Mouse (Mus musculus) lung, embryonic 14.5 days (tissue): ENCODE measurements around the gene Cmtm2a. TPM values are rescaled to one million over a fixed set of nuclear protein-coding genes. Genes with fewer than 3 reads are reported as not detected.
A peak's percentile ranks its signal among the peaks of the same experiment; 100 is the strongest.
"Not testable (repeated sequence)": the region's sequence is repeated elsewhere in the genome, so short reads cannot be mapped to it uniquely, and the experiment has no call there.

ENCODE experiments used
- ATAC-seq: fragments of 200-750 bp; cut with Nextera tagmentation; 2 replicates; pipeline ENCODE4 v1.8.0; 2017; ENCODE audit warnings: mild to moderate bottlenecking, moderate TSS enrichment, moderate library complexity; ENCODE audit not compliant: insufficient read depth
- DNase-seq: peaks from one replicate; pipeline ENCODE4 v3.0.0-alpha.2; 2015
- H3K27ac ChIP-seq: fragments of 300-500 bp; sonication (generic); 2 replicates; pipeline ENCODE4 v1.5.1; 2014; ENCODE audit warnings: low read depth, mild to moderate bottlenecking, moderate library complexity
- H3K27me3 ChIP-seq: fragments of 300-500 bp; sonication (generic); 2 replicates; pipeline ENCODE4 v1.6.1; 2014; ENCODE audit warnings: low read length, control low read depth; ENCODE audit not compliant: insufficient read depth
- H3K36me3 ChIP-seq: fragments of 300-500 bp; sonication (generic); 2 replicates; pipeline ENCODE4 v1.6.1; 2014; ENCODE audit warnings: control low read depth; ENCODE audit not compliant: insufficient read depth
- H3K4me1 ChIP-seq: fragments of 300-500 bp; sonication (generic); 2 replicates; pipeline ENCODE4 v1.6.1; 2014; ENCODE audit warnings: antibody characterized with exemption, control low read depth; ENCODE audit not compliant: insufficient read depth
- H3K4me2 ChIP-seq: fragments of 300-500 bp; sonication (generic); 2 replicates; pipeline ENCODE4 v1.6.1; 2014; ENCODE audit warnings: mild to moderate bottlenecking
- H3K4me3 ChIP-seq: fragments of 300-500 bp; sonication (generic); 2 replicates; pipeline ENCODE4 v1.5.1; 2014; ENCODE audit warnings: low read depth, low read length
- H3K9ac ChIP-seq: fragments of 300-500 bp; sonication (generic); 2 replicates; pipeline ENCODE4 v1.6.1; 2014
- H3K9me3 ChIP-seq: fragments of 300-500 bp; sonication (generic); 2 replicates; pipeline ENCODE4 v1.6.1; 2016; ENCODE audit warnings: low read depth, low read length, control low read depth
- CTCF ChIP-seq: IDR thresholded peaks from 2 replicates; pipeline ENCODE4 v1.5.1; 2016; ENCODE audit warnings: antibody characterized with exemption, low read depth
- WGBS: fragments of 180-500 bp; shearing (Covaris S2); extraction: QIAGEN DNeasy Blood & Tissue Kit; methylation state at CpG from one replicate; pipeline ENCODE4 v1.1.7; 2014; 5-methylcytosine and 5-hydroxymethylcytosine counted together
- polyA plus RNA-seq: library from polyadenylated mRNA; unstranded; fragments of >200 nt; fragmentation: Nextera tagmentation; extraction: Ambion mirVana; gene quantifications from 2 replicates; pipeline ENCODE4 v1.2.1, GENCODE M21; 2014

Cmtm2a gene
- polyA plus RNA-seq, 1 experiment from 2014 or later, result not detected

DNA sequence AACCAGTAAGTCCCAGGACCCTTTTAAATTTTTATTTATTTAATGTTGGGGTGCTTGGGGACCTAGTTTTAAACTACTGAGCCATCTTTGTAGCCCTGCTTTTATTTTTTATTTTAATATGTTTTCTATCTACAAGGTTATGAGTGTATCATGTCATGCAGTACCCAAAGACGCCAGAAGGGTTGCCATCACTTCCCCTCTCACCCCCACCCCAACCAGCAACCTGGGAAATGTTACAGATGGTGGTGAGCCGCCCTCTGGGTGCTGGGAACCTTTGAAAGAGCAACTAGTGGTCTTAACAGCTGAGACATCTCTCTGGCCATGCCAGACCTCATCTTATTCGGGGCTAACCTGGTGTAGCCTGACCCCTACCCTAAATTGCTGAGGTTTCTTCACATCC is 44.9 kb upstream of the Cmtm2a start:
- H3K9me3 ChIP-seq, result no peaks in the 10 kb centered on the region
- H3K27me3 ChIP-seq, result no peaks in the 10 kb centered on the region
- WGBS, result 44% methylated on average over 3 of the region's 3 CpGs
- H3K4me1 ChIP-seq, result no peaks in the 10 kb centered on the region
- no peak overlapping the region for H3K4me3 ChIP-seq
- no peak overlapping the region for H3K4me2 ChIP-seq
- H3K36me3 ChIP-seq, result no peaks in the 10 kb centered on the region
- H3K9ac ChIP-seq, result no peak overlapping the region
- TF ChIP-seq CTCF, result peak; percentile 19; the same call in 1 of the 2 replicates
- DNase-seq (no peak), ATAC-seq (no peak)
- H3K27ac ChIP-seq, result no peak overlapping the region

DNA sequence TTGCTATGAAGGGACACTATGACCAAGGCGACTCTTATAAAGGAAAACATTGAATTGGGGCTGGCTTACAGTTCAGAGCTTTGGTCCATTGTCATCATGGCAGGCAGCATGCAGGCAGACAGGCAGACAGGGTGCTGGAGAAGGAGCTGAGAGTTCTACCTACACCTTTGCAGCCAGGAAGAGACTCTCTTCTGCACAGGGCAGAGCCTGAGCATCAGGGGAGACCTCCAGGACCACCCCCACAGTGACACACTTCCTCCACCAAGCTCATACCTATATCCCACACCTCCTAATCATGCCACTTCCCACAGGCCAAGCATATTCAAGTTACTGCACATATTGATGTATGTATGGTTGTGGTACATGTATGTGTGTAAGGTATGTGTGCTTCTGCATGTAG is 43.8 kb upstream of the Cmtm2a start:
- Histone ChIP-seq H3K9ac (no peak overlapping the region), H3K36me3 (no peaks in the 10 kb centered on the region), H3K9me3 (no peaks in the 10 kb centered on the region), H3K27me3 (no peaks in the 10 kb centered on the region), H3K4me3 (no peak overlapping the region), H3K27ac (no peak overlapping the region), H3K4me1 (no peaks in the 10 kb centered on the region), H3K4me2 (no peak overlapping the region)
- TF ChIP-seq CTCF, result no peak
- DNase-seq, result no peak
- WGBS, result 76% methylated on average over 1 of the region's 1 CpGs
- no peak for ATAC-seq

DNA sequence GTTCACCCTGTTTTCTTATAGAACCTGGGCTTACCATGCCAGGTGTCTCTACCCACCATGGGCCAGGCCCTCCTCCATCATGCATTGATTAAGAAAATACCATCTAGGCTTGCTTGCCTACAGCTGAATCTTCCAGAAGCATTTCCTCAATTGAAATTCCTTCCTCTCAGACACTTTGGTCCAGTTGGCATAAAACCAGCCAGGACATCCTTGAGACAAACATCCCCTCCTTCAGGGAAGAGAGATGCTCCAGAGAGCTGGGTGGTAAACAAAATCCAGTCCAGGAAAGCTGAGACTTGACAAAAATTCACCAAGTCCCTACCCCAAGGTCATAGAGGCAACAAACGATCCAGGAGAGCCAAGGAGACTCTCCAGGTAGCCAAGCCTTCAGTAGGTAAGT is 41.2 kb upstream of the Cmtm2a start:
- Histone ChIP-seq H3K36me3 (no peaks in the 10 kb centered on the region), H3K27ac (no peak overlapping the region), H3K27me3 (no peaks in the 10 kb centered on the region), H3K4me3 (no peak overlapping the region), H3K9ac (no peak overlapping the region), H3K4me1 (no peaks in the 10 kb centered on the region), H3K4me2 (no peak overlapping the region), H3K9me3 (no peaks in the 10 kb centered on the region)
- ATAC-seq (no peak), DNase-seq (no peak)
- WGBS, result 69% methylated on average over 1 of the region's 1 CpGs
- no peak for TF ChIP-seq CTCF

DNA sequence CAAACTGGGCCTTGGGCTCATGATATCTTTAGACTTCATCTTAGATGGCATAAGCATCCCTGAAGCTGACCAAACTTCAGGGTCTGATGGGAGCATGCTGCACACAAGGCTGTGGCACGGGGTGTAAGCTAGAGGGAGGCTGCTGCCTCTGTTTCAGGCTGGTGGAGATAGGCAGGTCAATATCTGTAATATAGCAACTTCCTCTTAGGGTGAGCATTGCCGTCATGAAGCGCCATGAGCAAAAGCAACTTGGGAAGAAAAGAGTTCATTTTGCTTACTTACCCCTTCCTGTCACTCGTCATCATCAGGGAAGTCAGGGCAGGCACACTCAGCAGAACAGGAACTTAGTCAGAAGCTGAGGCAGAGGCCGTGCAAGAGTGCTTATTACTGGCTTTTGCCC is 40.8 kb upstream of the Cmtm2a start:
- no peak overlapping the region for H3K27ac ChIP-seq
- no peaks in the 10 kb centered on the region for H3K9me3 ChIP-seq
- ATAC-seq (no peak), DNase-seq (no peak)
- no peaks in the 10 kb centered on the region for H3K27me3 ChIP-seq
- H3K4me3 ChIP-seq, result no peak overlapping the region
- TF ChIP-seq CTCF, result no peak
- H3K9ac ChIP-seq, result no peak overlapping the region
- WGBS, result 50% methylated on average over 5 of the region's 5 CpGs
- H3K4me1 ChIP-seq, result no peaks in the 10 kb centered on the region
- no peak overlapping the region for H3K4me2 ChIP-seq
- H3K36me3 ChIP-seq, result no peaks in the 10 kb centered on the region

DNA sequence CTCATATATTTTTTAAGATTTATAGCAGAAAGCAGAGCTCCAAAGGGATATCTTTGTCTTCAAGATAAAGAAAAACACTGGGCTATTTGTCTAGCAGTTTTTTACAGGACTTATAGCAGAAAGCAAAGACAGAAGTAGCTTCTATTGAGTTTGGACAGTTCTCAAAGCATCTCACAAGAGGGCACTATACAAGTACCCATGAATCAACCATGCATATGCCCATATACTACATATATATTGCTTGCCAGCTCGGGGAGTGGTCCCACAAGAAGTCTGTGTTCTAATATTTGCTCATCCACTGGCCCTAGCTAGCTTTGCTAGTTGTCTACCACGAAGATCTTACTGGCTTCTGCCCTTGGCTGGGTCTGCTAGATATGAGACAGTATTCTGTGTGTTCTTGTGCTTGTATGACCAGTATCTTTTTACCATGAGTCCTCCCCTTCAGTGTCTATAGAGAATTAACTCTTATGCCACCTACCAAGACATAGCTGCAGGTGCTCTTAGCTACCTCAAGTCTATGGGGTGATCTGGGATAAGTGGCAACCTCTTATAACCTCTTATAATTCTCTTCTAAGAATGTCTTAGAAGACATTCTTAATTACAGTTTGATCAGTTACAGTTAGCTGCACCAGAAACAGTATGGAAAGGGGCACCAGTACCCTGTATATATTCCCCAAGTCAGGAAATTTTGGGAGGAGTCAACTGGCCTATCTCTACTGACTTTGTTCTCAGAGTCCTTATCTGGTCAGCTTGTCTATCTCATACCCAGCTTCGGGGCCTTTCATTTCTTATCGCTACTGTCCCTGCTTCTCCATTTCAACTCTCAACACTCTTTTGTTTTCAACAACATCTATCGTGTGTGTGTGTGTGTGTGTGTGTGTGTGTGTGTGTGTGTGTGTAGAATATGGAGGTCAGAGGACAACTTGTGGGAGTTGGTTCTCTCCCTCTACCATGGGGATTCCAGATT is 40.0 kb upstream of the Cmtm2a start:
- no peak overlapping the region for H3K4me2 ChIP-seq
- no peaks in the 10 kb centered on the region for H3K9me3 ChIP-seq
- no peak for DNase-seq
- WGBS, result 63% methylated on average over 5 of the region's 5 CpGs
- no peak overlapping the region for H3K27ac ChIP-seq
- TF ChIP-seq CTCF, result no peak
- no peak for ATAC-seq
- H3K9ac ChIP-seq, result no peak overlapping the region
- no peak overlapping the region for H3K4me3 ChIP-seq
- no peaks in the 10 kb centered on the region for H3K36me3 ChIP-seq
- H3K27me3 ChIP-seq, result no peaks in the 10 kb centered on the region
- H3K4me1 ChIP-seq, result no peaks in the 10 kb centered on the region

DNA sequence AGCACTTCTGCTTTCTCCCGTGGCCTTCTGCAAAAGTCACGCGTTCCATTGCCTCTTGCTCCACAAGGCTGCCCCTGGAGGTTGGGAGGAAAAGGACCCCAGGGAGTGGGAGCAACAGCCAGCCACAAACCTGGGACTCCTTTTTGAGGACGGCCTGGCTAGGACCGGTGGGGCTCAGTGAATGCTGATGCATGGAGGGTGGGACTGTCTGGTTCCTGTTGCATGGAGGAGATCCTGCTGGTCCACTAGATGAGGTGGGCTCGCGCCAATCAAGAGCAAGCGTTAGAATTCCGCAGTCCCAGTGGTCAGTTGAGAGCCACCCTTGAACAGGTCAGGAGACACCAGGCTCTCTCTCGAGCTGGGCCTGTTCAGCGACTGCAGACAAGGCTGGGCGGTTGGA is 28.9 kb upstream of the Cmtm2a start, which contains the start of gene Cmtm2b:
Gene Cmtm2b (plus strand): TSS at position 301 of the 400 bp plus-strand sequence.
- H3K4me1 ChIP-seq, H3K36me3 ChIP-seq, H3K9me3 ChIP-seq, H3K27ac ChIP-seq, H3K9ac ChIP-seq, DNase-seq, H3K4me3 ChIP-seq, H3K27me3 ChIP-seq, H3K4me2 ChIP-seq, ATAC-seq: not testable (repeated sequence)
- WGBS, result 84% methylated on average over 10 of the region's 12 CpGs

DNA sequence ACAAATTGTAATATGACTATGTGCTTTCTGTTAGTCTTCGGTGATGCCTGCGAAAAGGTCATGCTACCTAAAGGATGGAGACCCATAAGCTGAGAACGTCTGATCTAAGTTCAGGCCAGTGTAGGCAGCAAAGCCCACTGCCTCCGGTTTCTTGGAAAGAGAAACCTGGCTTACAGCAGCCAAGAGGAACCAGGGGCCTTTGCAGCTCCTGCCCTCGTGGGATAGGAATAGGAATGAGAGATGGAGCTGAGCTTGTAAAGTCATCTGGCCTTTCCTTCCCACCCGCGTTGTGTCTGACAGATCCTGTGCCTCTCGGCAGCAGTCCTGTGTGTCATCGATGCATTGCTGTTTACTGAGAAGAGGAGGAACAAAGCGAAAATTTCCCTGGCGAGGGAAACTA is 28.3 kb upstream of the Cmtm2a start, which contains the start of gene Gm11020:
Gene Gm11020 (plus strand): TSS at position 301 of the 400 bp plus-strand sequence.
- 82% methylated on average over 8 of the region's 11 CpGs for WGBS
- not testable (repeated sequence) for ATAC-seq, H3K36me3 ChIP-seq, H3K4me3 ChIP-seq, H3K27ac ChIP-seq, H3K9me3 ChIP-seq, DNase-seq, H3K27me3 ChIP-seq, H3K9ac ChIP-seq, H3K4me2 ChIP-seq, H3K4me1 ChIP-seq
